Mouse (Mus musculus) gastrocnemius, postnatal 10 days (tissue): Measurements from ENCODE around the gene Eef1akmt1. TPM values are rescaled to one million over a fixed set of nuclear protein-coding genes. Genes with fewer than 3 reads are reported as not detected.

Experiments used
- DNase-seq: peaks from one replicate; pipeline ENCODE4 v3.0.0; 2021; ENCODE audit warnings: mixed read lengths
- total RNA-seq, 2 experiments: library from RNA; stranded (reverse); gene quantifications; 2 replicates each; pipeline ENCODE4 v1.2.3; 2021

Eef1akmt1 gene
- total RNA-seq, 2 experiments from 2014 or later, result 23.2 to 27.4 TPM

- no peak for DNase-seq
Observed at GRCm38 (mm10) chr14:57523762-57524161, 47.6 kb downstream of the Eef1akmt1 start.

- no peak for DNase-seq
Observed at GRCm38 (mm10) chr14:57517001-57517400, 54.4 kb downstream of the Eef1akmt1 start.

GRCm38 (mm10) chr14:57515156-57515762 is 56.2 kb downstream of the Eef1akmt1 start:
- DNase-seq, result no peak

- no peak for DNase-seq
Observed at GRCm38 (mm10) chr14:57509554-57509953, 61.9 kb downstream of the Eef1akmt1 start.

- no peak for DNase-seq
Observed at GRCm38 (mm10) chr14:57503729-57504128, 67.7 kb downstream of the Eef1akmt1 start.

Other genes with a start within 250 kb of the Eef1akmt1 start
- gene Cryl1, start 173.1 kb downstream of the Eef1akmt1 start, total RNA-seq, result 1 to 10 TPM; 4.7 to 6.8 TPM
- gene Ift88, start 147.6 kb downstream of the Eef1akmt1 start, total RNA-seq, result 1 to 10 TPM; 5.2 to 5.3 TPM
- 1 to 10 TPM; 7.7 to 9.3 TPM for gene Il17d, start 46.8 kb downstream of the Eef1akmt1 start, total RNA-seq
- 10 to 100 TPM; 12.3 to 17.0 TPM for gene Xpo4, start 93.8 kb upstream of the Eef1akmt1 start, total RNA-seq
- not detected for gene Gm49361, start 174.5 kb upstream of the Eef1akmt1 start, total RNA-seq
- gene Lats2, start 186.8 kb upstream of the Eef1akmt1 start, total RNA-seq, result 10 to 100 TPM; 21.7 to 26.7 TPM
- gene Sap18, start 226.6 kb upstream of the Eef1akmt1 start, total RNA-seq, result 10 to 100 TPM; 54.2 to 56.0 TPM